Comparison of ENCODE assay signal across 9 mouse cellular contexts in genomic region chr12:33394804-33395623, GRCm38 (mm10). TPM values are rescaled to one million over a fixed set of nuclear protein-coding genes. Genes with fewer than 3 reads are reported as not detected.
A peak's percentile ranks its signal among the peaks of the same experiment; 100 is the strongest.
DNase-seq lines count a peak whose midpoint lies in the region; ATAC-seq lines count a peak whose summit lies in the region.
"Had no signal": no experiment of that assay in that cellular context is flagged by ENCODE, and none has a peak within 500 bp of the region (broad histone marks: within the 10 kb centered on the region; RNA-seq: fewer than 3 reads in every experiment).

Gene Efcab10 (plus strand): TSS chr12:33394854.

- no peak within 1 kb of the TSS for H3K27ac ChIP-seq in heart, embryonic 11.5 days (ENCODE audit: low read depth, low read length)
- peak within 1 kb of the TSS; percentile 86 for H3K27ac ChIP-seq in hindbrain, embryonic 13.5 days
- peak within 1 kb of the TSS; percentile 76 for H3K27ac ChIP-seq in midbrain, embryonic 16.5 days (ENCODE audit: low read length)
- H3K27ac ChIP-seq: liver, embryonic 15.5 days had no signal

- no peaks in the 10 kb centered on the region for H3K9me3 ChIP-seq in heart, embryonic 11.5 days (replicated peaks; ENCODE audit: control insufficient read depth, low read length)
- H3K9me3 ChIP-seq in hindbrain, embryonic 13.5 days = no peaks in the 10 kb centered on the region
- no peaks in the 10 kb centered on the region for H3K9me3 ChIP-seq in midbrain, embryonic 16.5 days (replicated peaks; ENCODE audit: control insufficient read depth, low read length, poor library complexity, severe bottlenecking)
- H3K9me3 ChIP-seq: liver, embryonic 15.5 days had no signal

- intact Hi-C loops in heart, postnatal 36 days (cut with DNase I) = no loop called here

- no peaks in the 10 kb centered on the region for H3K27me3 ChIP-seq in heart, embryonic 11.5 days (ENCODE audit: control insufficient read depth, insufficient read depth, low read length)
- H3K27me3 ChIP-seq in hindbrain, embryonic 13.5 days = no peaks in the 10 kb centered on the region
- no peaks in the 10 kb centered on the region for H3K27me3 ChIP-seq in midbrain, embryonic 16.5 days (ENCODE audit: control insufficient read depth, insufficient read depth, low read depth, low read length)

- no peak for DNase-seq in heart, postnatal 36 days
- DNase-seq in embryo, embryonic 11 days = peak; percentile 70
- DNase-seq in layer of hippocampus, postnatal 25 days (ENCODE audit: extremely low spot score in 1 of 2, low spot score in 1 of 2) = peak; percentile 38 to 48
- no peak for DNase-seq in natural killer cell, adult 2 months (ENCODE audit: low spot score in 2 of 2)
- no peak for DNase-seq in adipocyte (ENCODE audit: low spot score)

- H3K4me3 ChIP-seq in heart, embryonic 11.5 days (ENCODE audit: low read depth, low read length) = peak within 1 kb of the TSS; percentile 28
- H3K4me3 ChIP-seq in hindbrain, embryonic 13.5 days = peak within 1 kb of the TSS; percentile 37
- peak within 1 kb of the TSS; percentile 25 for H3K4me3 ChIP-seq in midbrain, embryonic 16.5 days (ENCODE audit: low read depth, low read length)
- H3K4me3 ChIP-seq: liver, embryonic 15.5 days had no signal

- H3K36me3 ChIP-seq in heart, embryonic 11.5 days (ENCODE audit: control insufficient read depth, insufficient read depth, low read length) = no peaks in the 10 kb centered on the region
- H3K36me3 ChIP-seq in hindbrain, embryonic 13.5 days = no peaks in the 10 kb centered on the region
- no peaks in the 10 kb centered on the region for H3K36me3 ChIP-seq in midbrain, embryonic 16.5 days (ENCODE audit: control insufficient read depth, insufficient read depth, low read length)
- H3K36me3 ChIP-seq: liver, embryonic 15.5 days had no signal

- H3K4me2 ChIP-seq in heart, embryonic 11.5 days = peak within 1 kb of the TSS; percentile 69
- peak within 1 kb of the TSS; percentile 60 for H3K4me2 ChIP-seq in hindbrain, embryonic 13.5 days
- peak within 1 kb of the TSS; percentile 46 for H3K4me2 ChIP-seq in midbrain, embryonic 16.5 days (ENCODE audit: low read length)
- H3K4me2 ChIP-seq: liver, embryonic 15.5 days had no signal

- 14% methylated on average over 24 of the region's 24 CpGs for WGBS in heart, embryonic 11.5 days (ENCODE audit: insufficient replicate concordance)
- WGBS in hindbrain, embryonic 13.5 days = 7% methylated on average over 24 of the region's 24 CpGs
- WGBS in midbrain, embryonic 16.5 days = 6% methylated on average over 24 of the region's 24 CpGs

- peak within 1 kb of the TSS; percentile 59 for H3K9ac ChIP-seq in heart, embryonic 11.5 days (ENCODE audit: low read depth, low read length)
- H3K9ac ChIP-seq in hindbrain, embryonic 13.5 days = peak within 1 kb of the TSS; percentile 67
- peak within 1 kb of the TSS; percentile 14 for H3K9ac ChIP-seq in midbrain, embryonic 16.5 days (ENCODE audit: low read depth, low read length)
- H3K9ac ChIP-seq: liver, embryonic 15.5 days had no signal

- peaks cover 5% of the 10 kb centered on the region; the same call in 1 of the 2 replicates for H3K4me1 ChIP-seq in heart, embryonic 11.5 days (ENCODE audit: control insufficient read depth, insufficient read depth, low read length)
- peaks cover 12% of the 10 kb centered on the region for H3K4me1 ChIP-seq in hindbrain, embryonic 13.5 days (replicated peaks)
- peaks cover 6% of the 10 kb centered on the region for H3K4me1 ChIP-seq in midbrain, embryonic 16.5 days (ENCODE audit: control insufficient read depth, insufficient read depth, low read length)
- H3K4me1 ChIP-seq: liver, embryonic 15.5 days had no signal

- ATAC-seq in heart, embryonic 11.5 days (replicated peaks; ENCODE audit: insufficient number of reproducible peaks, low FRiP score, low TSS enrichment) = no peak
- peak; percentile 87 for ATAC-seq in hindbrain, embryonic 13.5 days (ENCODE audit: low FRiP score)
- ATAC-seq in midbrain, embryonic 16.5 days = peak; percentile 87

RNA-seq across cellular contexts. Expression of gene Efcab10, which starts in this region (rescaled TPM):
- not detected in 2 replicates for polyA plus RNA-seq in heart, embryonic 11.5 days (2014; fragmentation: Nextera tagmentation; extraction: Ambion mirVana)
- total RNA-seq in heart, postnatal 36 days (2021) = not detected
- polyA plus RNA-seq in hindbrain, embryonic 13.5 days (2015; fragmentation: Nextera tagmentation; extraction: Ambion mirVana) = 3.6 and 5.1 TPM in 2 replicates
- 1 to 10 TPM; 2.2 to 3.2 TPM for total RNA-seq in layer of hippocampus, postnatal 25 days (2021)
- 2.7 and 3.0 TPM in 2 replicates for polyA plus RNA-seq in midbrain, embryonic 16.5 days (2015; fragmentation: Nextera tagmentation; extraction: Ambion mirVana)
- polyA plus RNA-seq: liver, embryonic 15.5 days had no signal

Comparison
In these comparisons a context has a peak if more than half of its experiments do, and no peak if none do; other contexts are left out.
1. H3K9ac ChIP-seq: peak in every context shown above with its lines; median percentile 67 in hindbrain, embryonic 13.5 days; 59 in heart, embryonic 11.5 days; 14 in midbrain, embryonic 16.5 days.
2. DNase-seq: peak in embryo, embryonic 11 days (single experiment) and layer of hippocampus, postnatal 25 days (2 of 2); none in heart, postnatal 36 days (0 of 2), natural killer cell, adult 2 months (0 of 2) and adipocyte (single experiment).
3. Peak in every context shown above with its lines, with median percentiles within 50 percentile points of each other: H3K4me2 ChIP-seq and H3K4me3 ChIP-seq.